Mouse (Mus musculus) hindbrain, embryonic 15.5 days (tissue): ENCODE data around the gene Sds. TPM values are rescaled to one million over a fixed set of nuclear protein-coding genes. Genes with fewer than 3 reads are reported as not detected.

Experiments used
- ATAC-seq: fragments of 200-750 bp; cut with Nextera tagmentation; 2 replicates; pipeline ENCODE4 v1.8.0; 2017; ENCODE audit warnings: low read depth, moderate number of reproducible peaks, moderate TSS enrichment; ENCODE audit not compliant: low FRiP score
- H3K27ac ChIP-seq: fragments of 300-500 bp; sonication (generic); replicated peaks from 2 replicates; pipeline ENCODE4 v1.5.1; 2015; ENCODE audit warnings: mild to moderate bottlenecking, inconsistent platforms
- H3K27me3 ChIP-seq: fragments of 300-500 bp; sonication (generic); 2 replicates; pipeline ENCODE4 v1.6.1; 2015; ENCODE audit warnings: control low read depth, inconsistent platforms
- H3K36me3 ChIP-seq: fragments of 300-500 bp; sonication (generic); 2 replicates; pipeline ENCODE4 v1.6.1; 2015; ENCODE audit warnings: control low read depth, inconsistent platforms
- H3K4me1 ChIP-seq: fragments of 300-500 bp; sonication (generic); replicated peaks from 2 replicates; pipeline ENCODE4 v1.6.1; 2015; ENCODE audit warnings: control low read depth, inconsistent platforms
- H3K4me2 ChIP-seq: fragments of 300-500 bp; sonication (generic); 2 replicates; pipeline ENCODE4 v1.6.1; 2015; ENCODE audit warnings: moderate library complexity, mild to moderate bottlenecking, inconsistent platforms
- H3K4me3 ChIP-seq: fragments of 300-500 bp; sonication (generic); 2 replicates; pipeline ENCODE4 v1.5.1; 2015; ENCODE audit warnings: mild to moderate bottlenecking, inconsistent platforms
- H3K9ac ChIP-seq: fragments of 300-500 bp; sonication (generic); 2 replicates; pipeline ENCODE4 v1.6.1; 2015; ENCODE audit warnings: inconsistent platforms
- H3K9me3 ChIP-seq: fragments of 300-500 bp; sonication (generic); 2 replicates; pipeline ENCODE4 v1.6.1; 2016; ENCODE audit warnings: control low read depth, inconsistent platforms
- WGBS: fragments of 180-500 bp; shearing (Covaris S2); methylation state at CpG from one replicate; pipeline ENCODE4 v1.1.7; 2015; 5-methylcytosine and 5-hydroxymethylcytosine counted together
- polyA plus RNA-seq: library from polyadenylated mRNA; unstranded; fragments of >200 nt; fragmentation: Nextera tagmentation; extraction: Ambion mirVana; gene quantifications from 2 replicates; pipeline ENCODE4 v1.2.1, GENCODE M21; 2015

Gene Sds
- not detected in 2 replicates for polyA plus RNA-seq

GRCm38 (mm10) chr5:120476296-120476695, at the start of gene Sds:
Gene Sds, plus strand, starts transcription at chr5:120476526.
- H3K4me2 ChIP-seq: no peak within 1 kb of the TSS
- ATAC-seq: no peak; the same call in 1 of the 2 replicates

GRCm38 (mm10) chr5:120426572-120426971, 49.8 kb upstream of the Sds start:
- Histone ChIP-seq H3K4me1 (peaks cover 14% of the 10 kb centered on the region), H3K9ac (peak overlapping the region; percentile 60), H3K36me3 (no peaks in the 10 kb centered on the region), H3K4me2 (peak overlapping the region; percentile 64), H3K27me3 (peaks cover 48% of the 10 kb centered on the region), H3K9me3 (no peaks in the 10 kb centered on the region), H3K27ac (peak overlapping the region; percentile 90), H3K4me3 (peak overlapping the region; percentile 31)
- no peak for ATAC-seq
- WGBS: 3% methylated on average over 10 of the region's 10 CpGs

More at GRCm38 (mm10) chr5:120476296-120476695, at the start of gene Sds:
- no peaks in the 10 kb centered on the region for H3K9me3 ChIP-seq
- H3K4me3 ChIP-seq: no peak within 1 kb of the TSS
- H3K27me3 ChIP-seq: 0 out of 2 replicates have a peak, but pooled peaks cover 3% of the 10 kb centered on the region
- WGBS: 22% methylated on average over 13 of the region's 13 CpGs
- no peaks in the 10 kb centered on the region for H3K4me1 ChIP-seq
- no peaks in the 10 kb centered on the region for H3K36me3 ChIP-seq
- H3K9ac ChIP-seq: no peak within 1 kb of the TSS
- no peak within 1 kb of the TSS for H3K27ac ChIP-seq

DNA sequence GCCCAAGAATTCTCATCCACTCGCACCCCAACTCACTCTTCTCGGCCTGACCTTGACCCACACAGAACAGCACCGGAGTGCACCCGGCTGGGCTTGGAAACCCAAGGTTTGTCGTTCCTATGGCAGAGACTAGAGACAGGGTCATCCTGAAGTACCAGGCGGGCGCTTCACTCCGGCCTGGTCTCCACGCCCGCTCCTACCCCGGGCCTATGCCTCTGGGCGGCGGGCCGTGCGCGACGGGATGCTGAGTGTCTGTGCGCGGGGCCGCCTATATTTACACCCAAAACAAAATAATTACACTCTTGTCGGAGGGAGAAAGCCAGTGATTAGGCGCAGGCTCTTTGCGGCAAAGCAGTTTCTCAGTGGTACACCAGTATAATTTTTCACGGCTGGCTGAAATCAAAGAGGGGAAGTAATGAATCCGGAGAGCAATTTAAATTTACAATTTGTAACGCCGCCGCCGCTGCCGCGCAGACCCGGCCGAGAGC, 48.8 kb upstream of the Sds start:
- Histone ChIP-seq H3K27ac (peak overlapping the region; percentile 90), H3K4me2 (peak overlapping the region; percentile 64), H3K9ac (peak overlapping the region; percentile 60), H3K4me1 (peaks cover 10% of the 10 kb centered on the region), H3K4me3 (peak overlapping the region; percentile 31), H3K36me3 (no peaks in the 10 kb centered on the region), H3K27me3 (peaks cover 50% of the 10 kb centered on the region), H3K9me3 (no peaks in the 10 kb centered on the region)
- ATAC-seq: no peak
- WGBS: under 1% methylated on average over 33 of the region's 33 CpGs

- Histone ChIP-seq H3K36me3 (no peaks in the 10 kb centered on the region), H3K4me3 (peak overlapping the region; percentile 31), H3K4me2 (peak overlapping the region; percentile 64), H3K9ac (peak overlapping the region; percentile 60), H3K27ac (peak overlapping the region; percentile 90), H3K9me3 (no peaks in the 10 kb centered on the region), H3K27me3 (peaks cover 45% of the 10 kb centered on the region), H3K4me1 (peaks cover 10% of the 10 kb centered on the region)
- 2% methylated on average over 21 of the region's 21 CpGs for WGBS
- no peak for ATAC-seq
Observed at GRCm38 (mm10) chr5:120428189-120428838, 48.0 kb upstream of the Sds start.

DNA sequence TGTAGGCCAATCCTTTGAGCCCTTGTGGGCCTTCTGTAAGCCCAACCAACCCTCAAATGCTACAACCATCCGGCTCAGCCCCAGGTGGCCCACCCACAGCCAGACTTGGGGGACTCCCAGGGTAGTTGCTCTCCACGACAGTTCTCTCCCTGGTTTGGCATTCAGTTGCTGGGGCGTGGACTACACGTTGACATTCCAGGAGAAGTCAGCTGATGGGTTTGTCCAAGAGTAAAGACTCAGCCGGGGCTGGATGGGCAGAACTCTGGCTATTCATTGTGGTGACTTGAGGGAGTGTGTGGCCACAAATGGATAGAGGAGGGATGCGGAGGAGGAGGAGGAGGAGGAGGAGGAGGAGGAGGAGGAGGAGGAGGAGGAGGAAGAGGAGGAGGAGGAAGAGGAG, 47.3 kb upstream of the Sds start:
- Histone ChIP-seq H3K4me3 (peak overlapping the region; percentile 48), H3K4me1 (peaks cover 10% of the 10 kb centered on the region), H3K36me3 (no peaks in the 10 kb centered on the region), H3K4me2 (peak overlapping the region; percentile 64), H3K9ac (peak overlapping the region; percentile 60), H3K27ac (peak overlapping the region; percentile 90), H3K27me3 (peaks cover 48% of the 10 kb centered on the region), H3K9me3 (no peaks in the 10 kb centered on the region)
- 3% methylated on average over 5 of the region's 6 CpGs for WGBS
- ATAC-seq: no peak

DNA sequence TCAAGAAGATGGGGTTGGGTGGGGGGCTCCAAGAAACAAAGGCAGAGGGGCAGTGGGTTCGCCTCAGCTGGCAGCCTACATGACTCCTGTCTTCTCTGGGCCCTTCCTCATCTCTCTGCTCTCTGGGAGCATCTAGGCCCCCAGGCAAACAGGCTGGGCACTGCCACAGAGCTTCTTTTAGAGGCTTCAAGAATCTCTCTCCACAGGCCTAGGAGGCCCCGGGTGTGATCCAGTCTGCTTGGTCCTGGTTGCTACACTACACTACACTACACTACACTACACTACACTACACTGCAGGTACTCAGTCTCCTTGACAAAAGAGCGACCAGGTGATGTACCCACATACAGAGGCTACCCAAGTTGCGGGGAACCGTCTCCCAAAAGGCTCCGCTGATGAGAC, 46.6 kb upstream of the Sds start:
- Histone ChIP-seq H3K27ac (peak overlapping the region; percentile 81), H3K9ac (peak overlapping the region; percentile 56), H3K36me3 (no peaks in the 10 kb centered on the region), H3K4me2 (peak overlapping the region; percentile 64), H3K4me1 (peaks cover 10% of the 10 kb centered on the region), H3K27me3 (peaks cover 49% of the 10 kb centered on the region), H3K4me3 (peak overlapping the region; percentile 48), H3K9me3 (no peaks in the 10 kb centered on the region)
- ATAC-seq: no peak
- WGBS: 4% methylated on average over 6 of the region's 6 CpGs

DNA sequence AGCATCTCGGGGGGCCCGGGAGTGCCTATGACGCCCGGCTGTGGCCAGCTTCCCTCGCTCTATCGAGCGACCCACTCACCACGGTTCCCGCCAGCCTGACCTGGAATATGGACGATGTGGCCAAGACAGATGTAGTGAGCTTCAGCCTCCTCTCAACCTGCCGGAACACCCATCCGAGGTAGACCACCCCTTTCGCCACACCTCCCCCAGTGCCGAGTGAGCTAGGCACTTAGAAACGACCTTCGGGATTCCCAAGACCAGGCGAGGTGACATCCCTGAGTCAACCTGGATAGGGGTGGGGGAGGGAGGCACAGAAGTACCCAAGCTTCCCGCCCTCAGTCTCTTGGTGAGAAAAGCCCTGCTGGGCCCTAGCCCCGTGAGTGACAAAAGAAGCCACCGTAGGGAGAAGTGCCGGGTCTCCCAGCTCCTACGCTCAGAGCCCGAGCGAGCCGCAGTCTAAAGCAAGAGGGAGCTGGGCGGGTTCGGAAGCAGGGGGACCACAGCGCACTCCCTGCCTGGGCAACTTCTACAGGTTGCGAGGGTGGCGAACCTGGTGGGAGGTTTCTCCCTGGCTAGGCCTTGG, 45.2 kb upstream of the Sds start:
- Histone ChIP-seq H3K9me3 (no peaks in the 10 kb centered on the region), H3K4me2 (peak overlapping the region; percentile 64), H3K9ac (peak overlapping the region; percentile 56), H3K4me3 (peak overlapping the region; percentile 48), H3K27ac (peak overlapping the region; percentile 85), H3K36me3 (no peaks in the 10 kb centered on the region), H3K4me1 (peaks cover 18% of the 10 kb centered on the region), H3K27me3 (peaks cover 53% of the 10 kb centered on the region)
- under 1% methylated on average over 30 of the region's 30 CpGs for WGBS
- peak; percentile 36; the same call in 1 of the 2 replicates for ATAC-seq

DNA sequence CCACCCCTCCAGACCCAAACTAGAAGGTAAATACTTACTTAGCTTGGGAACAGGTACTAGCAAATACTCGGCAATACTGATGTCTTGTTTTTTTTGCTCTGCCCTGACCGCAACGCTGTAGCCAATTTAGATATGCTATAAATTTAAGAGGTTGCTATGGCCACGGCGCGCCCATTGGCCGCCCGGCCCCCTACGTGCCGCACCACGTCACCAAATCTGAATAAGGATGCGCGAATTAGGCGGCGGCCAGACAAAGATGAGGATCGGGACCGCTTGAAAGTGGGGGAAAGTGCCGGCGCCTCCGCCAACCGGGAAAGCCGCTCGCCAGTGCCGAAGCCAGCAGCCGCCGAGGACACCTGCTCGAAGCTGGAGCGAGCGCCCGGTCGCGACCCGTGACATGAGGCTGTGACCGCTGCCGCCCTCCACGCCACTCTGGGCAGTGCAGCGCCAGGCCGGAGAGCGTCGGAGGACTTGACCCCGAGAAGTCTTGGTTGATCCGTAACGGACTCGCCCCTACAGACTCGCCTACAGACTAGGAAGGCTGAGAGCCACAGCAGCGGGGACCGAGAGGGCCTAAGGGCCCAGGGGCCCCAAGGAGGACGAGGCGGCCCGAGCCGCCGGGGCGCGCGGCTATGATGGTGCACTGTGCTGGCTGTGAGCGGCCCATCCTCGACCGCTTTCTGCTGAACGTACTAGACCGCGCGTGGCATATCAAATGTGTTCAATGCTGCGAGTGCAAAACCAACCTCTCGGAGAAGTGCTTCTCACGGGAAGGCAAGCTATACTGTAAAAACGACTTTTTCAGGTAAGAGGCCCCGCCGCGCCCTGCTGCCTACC, 44.5 kb upstream of the Sds start, which contains the start of gene Lhx5:
Gene Lhx5, plus strand, starts transcription at position 51 of the 837 bp plus-strand sequence.
- Histone ChIP-seq H3K9me3 (no peaks in the 10 kb centered on the region), H3K4me1 (peaks cover 20% of the 10 kb centered on the region), H3K4me2 (peak within 1 kb of the TSS; percentile 69), H3K4me3 (peak within 1 kb of the TSS; percentile 48), H3K27ac (peak within 1 kb of the TSS; percentile 85), H3K36me3 (no peaks in the 10 kb centered on the region), H3K9ac (peak within 1 kb of the TSS; percentile 60), H3K27me3 (peaks cover 52% of the 10 kb centered on the region)
- WGBS: under 1% methylated on average over 69 of the region's 69 CpGs
- peak; percentile 83 for ATAC-seq

GRCm38 (mm10) chr5:120432486-120433015, 43.8 kb upstream of the Sds start:
- WGBS: 1% methylated on average over 9 of the region's 9 CpGs
- H3K27me3 ChIP-seq: peaks cover 45% of the 10 kb centered on the region
- ATAC-seq: no peak

DNA sequence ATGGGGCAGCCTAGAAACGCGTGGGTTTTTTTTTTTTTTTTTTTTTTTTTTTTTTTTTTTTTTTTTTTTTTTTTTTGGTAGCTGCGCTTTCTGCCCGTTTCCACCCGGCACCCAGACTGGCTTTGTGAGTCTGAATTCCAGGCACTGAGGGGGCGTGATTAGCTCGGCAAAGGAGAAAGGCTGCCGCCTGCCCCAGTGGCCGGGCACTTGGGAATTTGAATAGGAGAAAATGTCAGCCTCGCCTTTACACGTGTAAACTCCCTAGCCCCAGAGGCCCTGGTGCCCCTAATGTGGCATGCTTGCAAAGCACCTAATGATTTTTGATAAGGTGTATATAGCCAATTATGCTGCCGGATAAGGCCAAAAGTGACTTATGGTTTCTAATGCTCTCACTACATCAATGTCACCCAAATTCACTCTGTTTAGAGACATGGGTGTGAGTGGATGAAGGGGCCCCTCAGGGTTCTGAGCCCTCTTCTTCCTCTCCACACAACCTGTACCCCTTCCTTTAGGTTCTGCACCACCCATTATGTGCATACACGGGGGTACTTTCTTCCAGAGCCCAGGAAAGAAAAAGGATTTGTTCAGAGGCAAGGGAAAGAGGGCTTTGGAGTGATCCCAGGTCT, 43.1 kb upstream of the Sds start:
- Histone ChIP-seq H3K27ac (peak overlapping the region; percentile 85), H3K4me1 (peaks cover 20% of the 10 kb centered on the region), H3K9ac (peak overlapping the region; percentile 60), H3K9me3 (no peaks in the 10 kb centered on the region), H3K4me3 (peak overlapping the region; percentile 48), H3K36me3 (no peaks in the 10 kb centered on the region), H3K27me3 (peaks cover 47% of the 10 kb centered on the region), H3K4me2 (peak overlapping the region; percentile 69)
- ATAC-seq: no peak
- under 1% methylated on average over 13 of the region's 13 CpGs for whole genome bisulfite sequencing

More at GRCm38 (mm10) chr5:120432486-120433015, 43.8 kb upstream of the Sds start:
- Histone ChIP-seq H3K27ac (peak overlapping the region; percentile 85), H3K9me3 (no peaks in the 10 kb centered on the region), H3K4me1 (peaks cover 16% of the 10 kb centered on the region), H3K36me3 (no peaks in the 10 kb centered on the region), H3K4me2 (peak overlapping the region; percentile 69), H3K9ac (peak overlapping the region; percentile 60), H3K4me3 (peak overlapping the region; percentile 48)

DNA sequence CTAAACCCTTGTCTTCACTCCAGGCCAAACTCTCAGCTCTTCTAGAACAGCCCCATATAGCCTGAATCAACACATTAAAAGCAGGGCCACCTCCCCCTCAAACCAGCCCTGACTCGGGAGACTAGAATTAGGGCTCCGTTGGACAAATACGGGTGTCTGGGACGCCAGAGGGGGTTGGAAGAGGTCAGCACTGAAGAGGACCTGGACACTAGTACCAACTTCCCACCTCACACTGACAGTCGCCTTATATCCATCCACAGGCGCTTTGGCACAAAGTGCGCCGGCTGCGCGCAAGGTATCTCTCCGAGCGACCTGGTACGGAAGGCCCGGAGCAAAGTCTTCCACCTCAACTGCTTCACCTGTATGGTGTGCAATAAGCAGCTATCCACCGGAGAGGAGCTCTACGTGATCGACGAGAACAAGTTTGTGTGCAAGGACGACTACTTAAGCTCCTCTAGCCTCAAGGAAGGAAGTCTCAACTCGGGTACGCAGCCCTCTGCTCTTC, 42.0 kb upstream of the Sds start:
- ATAC-seq: no peak
- H3K4me2 ChIP-seq: peak overlapping the region; percentile 69
- no peaks in the 10 kb centered on the region for H3K9me3 ChIP-seq
- 2% methylated on average over 21 of the region's 21 CpGs for WGBS
- H3K36me3 ChIP-seq: no peaks in the 10 kb centered on the region
- peak overlapping the region; percentile 48 for H3K4me3 ChIP-seq
- H3K4me1 ChIP-seq: peaks cover 26% of the 10 kb centered on the region
- peak overlapping the region; percentile 60 for H3K9ac ChIP-seq
- H3K27ac ChIP-seq: peak overlapping the region; percentile 85
- H3K27me3 ChIP-seq: peaks cover 50% of the 10 kb centered on the region
